Mouse (Mus musculus) forebrain, postnatal 0 days (tissue): Measurements from ENCODE around the gene 1700049E17Rik2. TPM values are rescaled to one million over a fixed set of nuclear protein-coding genes. Genes with fewer than 3 reads are reported as not detected.

ENCODE experiments used
- polyA plus RNA-seq: library from polyadenylated mRNA; unstranded; fragments of >200 nt; fragmentation: Nextera tagmentation; extraction: Ambion mirVana; gene quantifications from 2 replicates; pipeline ENCODE4 v1.2.1, GENCODE M21; 2015
- total RNA-seq: library from RNA; depleted of rRNA; stranded (reverse); fragments of >200 nt; gene quantifications from 2 replicates; pipeline ENCODE4 v1.2.3, GENCODE M21; 2014; rRNA removed

Gene 1700049E17Rik2
- total and polyA plus RNA-seq, 2 experiments from 2014 or later, result not detected

Other genes with a start within 250 kb of the 1700049E17Rik2 start
- gene Gm5798, start 224.6 kb upstream of the 1700049E17Rik2 start, total RNA-seq, result not detected in 2 replicates
- not detected in 2 replicates for gene Gm5798, start 224.6 kb upstream of the 1700049E17Rik2 start, polyA plus RNA-seq
- not detected in 2 replicates for gene Gm7945, start 186.8 kb upstream of the 1700049E17Rik2 start, total RNA-seq
- not detected in 2 replicates for gene Gm7945, start 186.8 kb upstream of the 1700049E17Rik2 start, polyA plus RNA-seq
- gene Gm6482, start 164.9 kb upstream of the 1700049E17Rik2 start, total RNA-seq, result not detected in 2 replicates
- not detected in 2 replicates for gene Gm6482, start 164.9 kb upstream of the 1700049E17Rik2 start, polyA plus RNA-seq
- gene Gm7954, start 119.7 kb upstream of the 1700049E17Rik2 start, total RNA-seq, result not detected in 2 replicates
- gene Gm7954, start 119.7 kb upstream of the 1700049E17Rik2 start, polyA plus RNA-seq, result not detected in 2 replicates
- gene Gm3486, start 83.7 kb upstream of the 1700049E17Rik2 start, total RNA-seq, result not detected in 2 replicates
- gene Gm3486, start 83.7 kb upstream of the 1700049E17Rik2 start, polyA plus RNA-seq, result not detected in 2 replicates
- gene Gm7970, start 17.6 kb upstream of the 1700049E17Rik2 start, total RNA-seq, result not detected in 2 replicates
- not detected in 2 replicates for gene Gm7970, start 17.6 kb upstream of the 1700049E17Rik2 start, polyA plus RNA-seq
- gene Gm3072, start 51.4 kb downstream of the 1700049E17Rik2 start, total RNA-seq, result not detected in 2 replicates
- not detected in 2 replicates for gene Gm3072, start 51.4 kb downstream of the 1700049E17Rik2 start, polyA plus RNA-seq
- gene Gm3676, start 73.3 kb downstream of the 1700049E17Rik2 start, total RNA-seq, result not detected in 2 replicates
- not detected in 2 replicates for gene Gm3676, start 73.3 kb downstream of the 1700049E17Rik2 start, polyA plus RNA-seq
- not detected in 2 replicates for gene Gm8068, start 128.7 kb downstream of the 1700049E17Rik2 start, total RNA-seq
- gene Gm8068, start 128.7 kb downstream of the 1700049E17Rik2 start, polyA plus RNA-seq, result not detected in 2 replicates
- not detected in 2 replicates for gene Gm7929, start 177.4 kb downstream of the 1700049E17Rik2 start, total RNA-seq
- not detected in 2 replicates for gene Gm7929, start 177.4 kb downstream of the 1700049E17Rik2 start, polyA plus RNA-seq
- not detected in 2 replicates for gene Gm47189, start 199.2 kb downstream of the 1700049E17Rik2 start, total RNA-seq
- gene Gm47189, start 199.2 kb downstream of the 1700049E17Rik2 start, polyA plus RNA-seq, result not detected in 2 replicates